Mouse (Mus musculus) B cell, adult 2 months (primary cell): ENCODE measurements around the gene Sertad2.

Experiments
- DNase-seq, 2 experiments: peaks; one replicate each; pipeline ENCODE4 v3.0.0; 2022

The Sertad2 gene

DNA sequence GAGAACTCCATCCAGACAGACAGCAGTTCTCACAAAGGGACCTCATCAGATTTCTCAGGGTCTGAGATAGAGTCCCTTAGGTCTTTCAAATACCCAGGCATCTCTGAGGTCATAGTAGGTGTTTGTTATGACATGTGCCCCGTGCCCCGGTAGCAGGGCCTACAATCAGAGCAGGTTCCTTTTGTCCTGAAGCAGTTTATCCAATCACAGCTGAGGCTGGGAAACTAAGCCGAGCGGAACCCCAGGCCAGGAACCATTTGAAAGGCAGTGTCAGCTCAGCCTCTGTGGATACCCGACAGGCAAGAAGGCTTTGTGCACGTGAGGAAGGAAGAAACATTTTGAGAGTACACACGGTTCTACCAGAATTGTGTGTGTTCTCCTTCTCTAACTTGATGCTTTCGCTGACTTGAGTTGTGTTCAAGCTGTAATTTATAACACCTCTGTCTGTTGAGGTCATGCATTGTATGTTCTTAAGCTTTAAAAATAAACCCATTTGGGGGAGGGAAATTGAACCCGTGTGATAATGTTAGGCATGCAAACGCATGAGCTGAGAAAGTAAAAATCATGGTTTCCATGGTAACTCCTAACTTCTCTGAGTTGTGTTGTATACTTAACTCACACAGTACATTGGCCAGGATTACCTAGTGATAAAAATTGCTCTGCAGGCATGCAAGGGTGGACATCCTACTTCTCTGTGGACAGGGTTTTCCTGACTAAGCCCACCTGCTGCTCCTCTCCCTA is 104.1 kb downstream of the Sertad2 start:
- no peak for DNase-seq

GRCm38 (mm10) chr11:20647902-20648625 is 105.0 kb downstream of the Sertad2 start:
- no peak for DNase-seq

DNA sequence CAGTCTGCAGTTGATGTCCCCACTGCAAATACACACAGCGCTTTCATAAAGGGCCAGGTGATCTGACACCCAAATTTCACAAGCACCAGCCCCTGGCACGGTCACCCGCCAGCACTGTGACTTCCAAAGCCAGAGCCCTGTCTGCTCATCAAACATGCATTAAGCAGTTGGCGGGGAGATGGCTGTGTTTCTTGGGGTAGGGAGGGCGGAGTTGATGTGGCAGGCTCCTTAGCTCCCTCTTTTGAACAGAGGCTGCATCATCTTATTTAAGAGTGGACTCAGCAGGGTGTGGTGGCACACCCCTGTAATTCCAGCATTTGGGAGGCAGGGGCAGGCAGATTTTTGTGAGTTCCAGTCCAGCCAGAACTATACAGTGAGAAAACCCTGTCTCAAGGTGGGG is 106.4 kb downstream of the Sertad2 start:
- no peak for DNase-seq

GRCm38 (mm10) chr11:20650006-20650639 is 107.1 kb downstream of the Sertad2 start:
- DNase-seq: no peak

GRCm38 (mm10) chr11:20651166-20651565 is 108.1 kb downstream of the Sertad2 start:
- no peak for DNase-seq

- no peak for DNase-seq
Observed at GRCm38 (mm10) chr11:20655795-20656710, 113.0 kb downstream of the Sertad2 start.

DNA sequence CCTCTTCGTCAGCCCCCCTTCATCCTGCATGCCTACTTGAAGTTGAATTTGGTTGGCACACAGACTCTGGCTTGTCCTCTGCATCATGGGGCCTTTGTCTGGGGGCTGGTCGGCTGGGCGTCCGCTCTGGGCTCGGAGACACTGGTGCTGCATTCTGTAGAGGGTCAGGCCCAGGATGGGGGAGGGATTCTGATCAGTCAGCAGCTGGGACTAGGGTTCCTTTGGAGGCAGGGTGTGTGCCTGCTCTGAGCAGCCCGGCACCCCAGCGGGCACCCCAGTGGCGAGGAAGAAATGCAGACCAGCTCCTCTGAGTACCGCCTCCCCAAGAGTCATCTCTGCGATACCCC is 113.6 kb downstream of the Sertad2 start:
- DNase-seq: no peak

DNA sequence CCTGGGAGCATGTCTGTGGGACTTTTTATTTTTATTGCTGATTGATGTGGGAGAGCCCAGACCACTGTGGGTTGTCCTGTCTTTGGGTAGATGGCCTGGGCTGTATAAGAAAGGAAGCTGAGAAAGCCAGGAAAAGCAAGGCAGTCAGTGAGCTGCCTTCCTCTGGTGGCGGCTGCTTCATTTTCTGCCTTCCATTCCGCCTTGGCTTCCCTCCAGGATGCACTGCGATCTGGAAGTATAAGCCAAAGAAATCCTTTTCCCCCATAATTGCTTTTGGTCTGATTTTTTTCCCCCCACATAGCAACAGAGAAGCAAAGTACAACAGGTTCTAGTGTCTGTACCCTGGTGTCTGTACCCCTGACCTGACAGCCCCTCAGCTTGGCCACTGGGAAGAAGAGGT is 116.0 kb downstream of the Sertad2 start:
- DNase-seq: no peak

GRCm38 (mm10) chr11:20660111-20661097 is 117.4 kb downstream of the Sertad2 start:
- no peak for DNase-seq

DNA sequence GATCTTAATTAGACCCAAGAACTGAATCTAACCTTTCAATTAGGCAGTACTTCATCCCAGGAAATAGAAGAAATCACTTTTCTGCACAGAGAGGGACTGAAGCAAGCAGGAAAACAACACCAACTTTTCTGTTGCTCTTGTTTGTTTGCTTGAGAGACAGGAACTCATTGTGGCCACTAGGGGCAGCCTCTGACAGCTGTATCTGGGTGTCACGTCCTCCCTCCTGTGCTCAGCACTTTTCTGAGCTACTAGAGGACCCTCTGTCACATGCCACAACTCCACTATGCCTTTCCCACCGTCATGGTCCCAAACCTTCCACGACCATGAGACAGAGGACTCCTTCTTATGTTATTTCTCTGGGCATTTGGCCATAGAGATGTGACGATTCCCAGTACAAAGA is 118.6 kb downstream of the Sertad2 start:
- DNase-seq: peak; percentile 62 to 65

- no peak for DNase-seq
Observed at GRCm38 (mm10) chr11:20662811-20663210, 119.8 kb downstream of the Sertad2 start.

DNA sequence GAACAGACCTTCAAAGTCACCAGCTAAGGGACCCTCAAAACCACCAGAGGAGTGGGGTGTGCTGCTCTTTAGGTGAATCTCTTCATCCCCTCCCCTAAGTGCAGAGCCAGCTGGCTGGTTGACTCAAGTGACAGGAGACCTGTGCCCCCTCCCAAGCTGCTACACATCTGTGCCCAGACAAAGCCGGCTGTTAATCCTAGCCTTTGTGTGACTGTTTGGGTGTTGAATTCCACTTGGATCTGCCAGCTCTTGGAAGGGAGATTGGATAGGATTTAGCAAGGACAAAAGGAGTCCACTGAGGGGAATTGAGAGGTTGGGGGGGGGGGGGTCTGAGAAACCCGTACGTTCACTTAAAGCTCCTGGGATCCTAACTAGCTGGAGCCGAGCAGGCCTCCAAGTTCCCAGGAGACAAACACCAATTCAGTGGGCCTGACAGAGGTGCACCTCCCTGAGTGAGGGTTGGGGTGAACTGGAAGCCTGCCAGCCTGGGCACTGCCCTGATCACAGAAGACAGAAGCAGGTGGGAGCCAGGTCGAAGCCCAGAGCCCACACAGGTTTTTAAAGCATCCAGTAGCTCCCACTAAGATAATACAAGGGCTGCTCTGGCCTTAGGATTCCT is 120.6 kb downstream of the Sertad2 start:
- no peak for DNase-seq

DNA sequence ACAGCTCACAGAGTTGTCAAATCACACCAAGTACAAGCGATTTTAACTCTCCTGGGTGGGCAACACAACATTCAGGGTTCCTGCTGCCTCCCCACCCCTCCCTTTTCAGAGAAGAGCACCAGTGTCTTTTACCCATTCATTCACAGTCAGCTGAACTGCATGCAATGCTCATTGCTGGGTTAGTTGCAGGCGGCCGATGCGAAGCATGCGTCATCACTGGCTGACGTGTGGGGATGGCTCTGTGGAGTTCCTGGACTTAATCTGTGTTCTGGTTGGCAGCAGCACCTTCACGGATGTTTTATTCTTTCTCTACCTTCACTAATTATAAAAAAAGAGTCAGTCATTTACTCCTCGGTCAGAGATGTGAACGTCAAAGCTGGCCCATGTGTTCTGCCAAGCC is 121.8 kb downstream of the Sertad2 start:
- DNase-seq: no peak

DNA sequence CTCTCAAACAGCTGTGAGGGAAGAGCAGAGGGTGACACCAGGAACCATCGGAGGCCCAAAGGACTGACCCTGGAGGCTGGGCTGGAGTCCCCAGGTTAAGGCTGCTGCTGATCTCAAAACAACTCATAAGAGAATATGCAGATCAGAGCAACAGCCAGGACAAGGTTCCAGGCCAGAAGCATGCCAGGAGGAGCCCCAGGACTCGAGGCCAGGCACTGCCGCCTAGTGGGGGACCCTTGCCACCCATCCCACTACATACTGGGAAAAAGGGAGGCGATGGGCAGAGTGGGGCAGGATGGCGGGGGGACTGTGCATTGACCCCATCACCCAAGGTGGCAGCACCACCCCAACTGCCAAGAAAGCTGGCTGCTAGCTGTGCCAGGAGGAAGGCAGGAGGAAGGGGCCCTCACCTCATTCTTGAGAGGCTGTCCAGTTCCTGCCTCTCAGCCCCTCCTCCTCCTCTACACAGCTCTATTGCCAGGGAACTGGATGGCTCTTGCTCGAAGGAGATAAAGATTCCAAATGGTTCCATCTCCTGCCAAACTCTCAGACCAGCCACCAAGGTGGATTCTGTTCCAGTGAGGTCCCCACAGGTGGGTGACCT is 128.8 kb downstream of the Sertad2 start:
- DNase-seq: no peak

- DNase-seq: no peak
Observed at GRCm38 (mm10) chr11:20672513-20672912, 129.5 kb downstream of the Sertad2 start.

GRCm38 (mm10) chr11:20679396-20679795 is 136.3 kb downstream of the Sertad2 start:
- DNase-seq: no peak

DNA sequence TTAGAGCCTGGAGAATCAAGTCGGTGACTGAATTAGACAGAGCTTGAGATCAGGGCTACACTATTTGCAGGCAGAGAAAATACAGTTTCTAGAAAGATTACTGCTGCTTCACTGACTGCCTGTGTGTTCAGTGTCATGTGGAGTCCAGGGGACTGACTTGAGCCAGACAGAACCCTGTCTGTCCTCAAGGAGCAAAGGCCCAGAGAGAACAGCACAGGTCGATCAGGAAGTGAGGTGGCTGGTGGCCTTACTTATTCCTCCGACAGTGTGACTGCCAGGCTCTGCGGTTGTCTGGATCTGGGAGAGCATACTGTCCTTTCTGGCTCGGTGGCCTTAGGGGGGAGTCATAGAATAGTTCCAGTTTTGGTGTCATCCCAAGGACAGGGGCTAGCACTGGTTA is 137.7 kb downstream of the Sertad2 start:
- no peak for DNase-seq

DNA sequence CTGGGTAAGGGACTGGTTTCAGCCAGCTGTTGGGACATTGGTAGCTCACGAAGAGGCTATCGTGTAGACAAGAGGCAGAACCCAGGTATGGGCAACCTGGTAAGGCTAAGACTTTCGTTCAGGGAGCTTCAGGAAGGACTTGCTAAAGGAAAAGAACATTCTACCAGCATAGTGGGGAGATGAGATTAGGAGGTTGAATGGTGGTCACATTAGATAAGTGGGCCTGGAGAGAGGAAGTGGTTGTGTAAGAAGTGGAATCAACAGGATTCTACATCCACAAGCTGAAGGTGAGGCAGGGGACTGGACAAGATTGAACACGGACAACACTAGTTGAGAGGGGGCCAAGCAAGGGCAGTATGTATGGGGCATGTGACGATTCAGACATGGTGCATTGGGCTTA is 138.6 kb downstream of the Sertad2 start:
- no peak for DNase-seq

DNA sequence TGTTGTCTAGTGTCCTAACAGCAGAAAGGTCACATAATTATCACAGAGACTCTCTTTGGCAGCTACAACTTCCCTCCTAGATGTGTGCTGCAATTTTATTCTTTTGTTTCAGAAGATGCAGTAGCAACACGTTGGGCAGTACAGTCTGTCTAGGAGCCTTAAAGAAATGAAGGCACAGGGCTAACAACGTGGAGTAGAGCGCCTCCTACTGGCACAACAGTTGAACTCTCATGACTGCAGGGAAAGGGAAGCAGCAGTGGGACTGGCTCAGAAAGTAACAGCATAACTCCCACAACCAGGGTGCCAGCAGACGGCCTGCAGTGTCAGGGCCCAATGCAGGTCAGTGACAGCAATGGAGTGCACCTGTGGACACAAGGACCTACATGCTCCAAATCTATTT is 147.9 kb downstream of the Sertad2 start:
- DNase-seq: peak; percentile 62 to 68
